Mouse (Mus musculus): ENCODE results near the gene Rnf10. TPM values are rescaled to one million over a fixed set of nuclear protein-coding genes. Genes with fewer than 3 reads are reported as not detected.

Rnf10 gene
- polyA plus RNA-seq, 1 experiment from 2014 or later, result 85.1 TPM

DNA sequence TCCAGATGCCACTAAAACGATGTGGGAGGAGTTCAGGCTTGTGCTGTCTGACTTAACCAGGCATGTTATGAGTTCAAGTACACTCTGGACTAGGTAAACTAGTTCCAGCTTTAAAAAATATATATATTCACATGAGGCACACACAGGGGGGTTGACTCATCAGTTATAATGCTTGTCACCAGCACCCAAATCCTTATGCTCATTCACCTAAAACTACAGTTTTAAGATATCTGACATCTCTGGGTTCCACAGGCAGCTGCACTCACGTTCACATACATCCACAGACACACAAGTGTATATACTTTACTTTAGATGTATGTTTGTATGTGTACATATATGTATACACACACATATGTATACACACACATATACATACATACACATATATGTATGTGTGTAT, 6.1 kb upstream of the Rnf10 start:
- H3K27me3 ChIP-seq (ENCODE audit: control insufficient read depth, insufficient read depth, low read length), result no peaks in the 10 kb centered on the region
- H3K9me3 ChIP-seq (replicated peaks; ENCODE audit: control insufficient read depth, low read length), result no peaks in the 10 kb centered on the region
- no peak overlapping the region for H3K4me3 ChIP-seq (replicated peaks; ENCODE audit: low read length)
- no peak for ATAC-seq (ENCODE audit: insufficient read depth, low FRiP score)
- no peak overlapping the region for H3K27ac ChIP-seq (ENCODE audit: low read length)
- H3K9ac ChIP-seq (ENCODE audit: low read length), result no peak overlapping the region
- no peak overlapping the region for H3K4me2 ChIP-seq (ENCODE audit: low read depth, low read length)
- H3K36me3 ChIP-seq (ENCODE audit: control insufficient read depth, insufficient read depth, low read length), result no peaks in the 10 kb centered on the region
- H3K4me1 ChIP-seq (ENCODE audit: control insufficient read depth, insufficient read depth, low read length), result peaks cover 4% of the 10 kb centered on the region
- WGBS, result 68% methylated on average over 2 of the region's 2 CpGs

DNA sequence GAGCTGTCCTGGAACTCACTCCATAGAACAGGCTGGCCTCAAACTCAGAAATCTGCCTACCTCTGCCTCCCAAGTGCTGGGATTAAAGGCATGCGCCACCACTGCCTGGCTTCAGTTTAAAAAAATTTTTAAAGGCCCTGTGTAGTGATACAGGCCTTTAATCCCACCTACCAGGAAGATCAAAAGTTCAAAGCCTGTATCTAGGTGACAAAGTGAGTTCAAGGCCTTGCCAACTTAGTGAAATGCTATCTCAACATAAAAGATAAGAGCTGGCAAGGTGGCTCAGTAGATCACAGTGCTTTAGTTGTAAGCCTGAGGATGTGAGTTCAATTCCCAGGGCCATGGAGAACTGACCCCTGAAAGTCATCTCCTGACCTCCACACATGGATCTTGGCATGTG, 5.4 kb upstream of the Rnf10 start:
- peaks cover 9% of the 10 kb centered on the region for H3K4me1 ChIP-seq (ENCODE audit: control insufficient read depth, insufficient read depth, low read length)
- no peak for ATAC-seq (ENCODE audit: insufficient read depth, low FRiP score)
- no peak overlapping the region for H3K27ac ChIP-seq (ENCODE audit: low read length)
- WGBS, result 71% methylated on average over 1 of the region's 1 CpGs
- no peak overlapping the region for H3K4me3 ChIP-seq (replicated peaks; ENCODE audit: low read length)
- no peak overlapping the region for H3K9ac ChIP-seq (ENCODE audit: low read length)
- H3K27me3 ChIP-seq (ENCODE audit: control insufficient read depth, insufficient read depth, low read length), result no peaks in the 10 kb centered on the region
- H3K9me3 ChIP-seq (replicated peaks; ENCODE audit: control insufficient read depth, low read length), result no peaks in the 10 kb centered on the region
- H3K4me2 ChIP-seq (ENCODE audit: low read depth, low read length), result no peak overlapping the region
- H3K36me3 ChIP-seq (ENCODE audit: control insufficient read depth, insufficient read depth, low read length), result no peaks in the 10 kb centered on the region

GRCm38 (mm10) chr5:115275998-115276397, 3.3 kb upstream of the Rnf10 start:
- H3K9ac ChIP-seq (ENCODE audit: low read length), result no peak overlapping the region

DNA sequence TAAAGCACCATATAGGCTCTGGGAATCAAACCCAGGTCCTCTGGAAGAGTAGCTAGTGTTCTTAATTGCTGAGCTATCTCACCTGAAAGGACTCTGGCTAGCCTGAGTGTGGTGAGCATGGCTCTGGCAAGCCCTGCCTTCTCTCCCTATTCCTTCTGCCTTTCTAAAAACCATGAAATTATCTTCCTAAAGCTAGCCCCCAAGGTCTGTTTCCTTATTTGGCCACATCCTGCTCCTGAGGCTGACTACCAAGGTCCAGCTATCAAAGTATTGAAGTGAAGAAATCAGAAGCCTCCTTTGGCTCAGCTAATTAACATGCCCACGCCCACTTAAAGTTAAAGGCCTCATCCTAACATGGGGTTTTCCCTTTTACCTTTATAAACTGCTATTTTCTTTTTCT, 2.1 kb upstream of the Rnf10 start:
- Histone ChIP-seq H3K4me2 (ENCODE audit: low read depth, low read length) (no peak overlapping the region), H3K4me1 (ENCODE audit: control insufficient read depth, insufficient read depth, low read length) (peaks cover 17% of the 10 kb centered on the region), H3K27ac (ENCODE audit: low read length) (no peak overlapping the region), H3K4me3 (replicated peaks; ENCODE audit: low read length) (no peak overlapping the region), H3K27me3 (ENCODE audit: control insufficient read depth, insufficient read depth, low read length) (no peaks in the 10 kb centered on the region), H3K9ac (ENCODE audit: low read length) (no peak overlapping the region), H3K9me3 (replicated peaks; ENCODE audit: control insufficient read depth, low read length) (no peaks in the 10 kb centered on the region), H3K36me3 (ENCODE audit: control insufficient read depth, insufficient read depth, low read length) (no peaks in the 10 kb centered on the region)
- 68% methylated on average over 1 of the region's 1 CpGs for WGBS
- ATAC-seq (ENCODE audit: insufficient read depth, low FRiP score), result no peak

More at GRCm38 (mm10) chr5:115275998-115276397, 3.3 kb upstream of the Rnf10 start:
- Histone ChIP-seq H3K27ac (ENCODE audit: low read length) (no peak overlapping the region), H3K9me3 (replicated peaks; ENCODE audit: control insufficient read depth, low read length) (no peaks in the 10 kb centered on the region), H3K27me3 (ENCODE audit: control insufficient read depth, insufficient read depth, low read length) (no peaks in the 10 kb centered on the region), H3K4me1 (ENCODE audit: control insufficient read depth, insufficient read depth, low read length) (peaks cover 9% of the 10 kb centered on the region), H3K36me3 (ENCODE audit: control insufficient read depth, insufficient read depth, low read length) (no peaks in the 10 kb centered on the region), H3K4me3 (replicated peaks; ENCODE audit: low read length) (no peak overlapping the region), H3K4me2 (ENCODE audit: low read depth, low read length) (no peak overlapping the region)
- ATAC-seq (ENCODE audit: insufficient read depth, low FRiP score), result no peak
- 37% methylated on average over 14 of the region's 14 CpGs for WGBS

GRCm38 (mm10) chr5:115274353-115274752, 1.7 kb upstream of the Rnf10 start:
- Histone ChIP-seq H3K27ac (ENCODE audit: low read length) (no peak overlapping the region), H3K4me1 (ENCODE audit: control insufficient read depth, insufficient read depth, low read length) (peaks cover 19% of the 10 kb centered on the region), H3K36me3 (ENCODE audit: control insufficient read depth, insufficient read depth, low read length) (no peaks in the 10 kb centered on the region), H3K4me2 (ENCODE audit: low read depth, low read length) (no peak overlapping the region), H3K9ac (ENCODE audit: low read length) (no peak overlapping the region), H3K4me3 (replicated peaks; ENCODE audit: low read length) (no peak overlapping the region), H3K27me3 (ENCODE audit: control insufficient read depth, insufficient read depth, low read length) (no peaks in the 10 kb centered on the region), H3K9me3 (replicated peaks; ENCODE audit: control insufficient read depth, low read length) (no peaks in the 10 kb centered on the region)
- ATAC-seq (ENCODE audit: insufficient read depth, low FRiP score), result no peak
- 60% methylated on average over 1 of the region's 1 CpGs for WGBS

- H3K9me3 ChIP-seq (replicated peaks; ENCODE audit: control insufficient read depth, low read length), result no peaks in the 10 kb centered on the region
- H3K9ac ChIP-seq (ENCODE audit: low read length), result no peak overlapping the region; the same call in 1 of the 2 replicates
- peak overlapping the region; percentile 55; the same call in 1 of the 2 replicates for H3K4me2 ChIP-seq (ENCODE audit: low read depth, low read length)
- ATAC-seq (ENCODE audit: insufficient read depth, low FRiP score), result no peak
- peaks cover 19% of the 10 kb centered on the region for H3K4me1 ChIP-seq (ENCODE audit: control insufficient read depth, insufficient read depth, low read length)
- H3K4me3 ChIP-seq (replicated peaks; ENCODE audit: low read length), result no peak overlapping the region
- H3K27ac ChIP-seq (ENCODE audit: low read length), result peak overlapping the region; percentile 77
- H3K27me3 ChIP-seq (ENCODE audit: control insufficient read depth, insufficient read depth, low read length), result no peaks in the 10 kb centered on the region
- no peaks in the 10 kb centered on the region for H3K36me3 ChIP-seq (ENCODE audit: control insufficient read depth, insufficient read depth, low read length)
- 71% methylated on average over 6 of the region's 6 CpGs for WGBS
These were observed 944 bp upstream of the Rnf10 start for GRCm38 (mm10) chr5:115273549-115274135.

DNA sequence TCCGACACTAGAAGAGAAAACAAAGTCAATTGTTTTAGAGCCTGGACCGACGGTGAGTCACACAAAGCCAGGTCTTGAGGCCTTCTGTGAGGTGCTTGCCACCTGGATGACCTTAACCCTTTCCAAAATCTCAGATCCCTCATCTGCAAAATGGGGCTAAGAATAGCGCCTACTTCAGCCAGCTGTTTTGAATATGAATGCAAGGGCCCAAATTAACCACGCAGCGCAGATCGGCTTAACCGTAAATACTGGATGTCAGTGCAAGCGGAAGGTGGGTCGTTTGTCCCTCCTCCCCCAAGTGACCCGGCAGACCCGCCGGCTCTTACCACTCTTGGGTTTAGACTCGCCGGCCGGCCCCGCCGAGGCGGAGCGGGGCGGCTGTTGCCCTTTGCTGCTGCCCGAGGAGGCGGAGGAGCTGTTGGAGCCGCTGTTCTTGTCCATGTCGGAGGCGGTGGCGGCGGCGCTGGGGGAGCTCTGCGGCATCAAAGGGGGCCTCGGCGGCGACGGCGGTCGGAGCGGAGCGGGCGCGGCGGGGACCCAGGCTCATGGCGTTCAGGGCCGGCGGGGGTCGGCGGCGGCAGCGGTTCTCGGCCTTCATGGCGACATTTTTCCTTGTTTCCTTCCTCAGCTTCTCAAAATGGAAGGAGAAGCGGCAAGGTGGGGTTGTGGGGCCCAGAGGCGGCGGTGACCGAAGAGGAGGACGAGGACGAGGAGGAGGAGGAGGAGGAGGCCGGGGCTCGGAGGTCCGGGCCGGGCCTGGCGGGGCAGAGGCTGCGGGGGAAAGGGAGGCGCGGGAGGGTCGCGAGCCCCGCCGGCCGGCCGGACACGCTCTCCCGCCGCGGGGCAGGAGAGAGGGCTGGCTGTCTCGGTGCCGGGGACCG, 527 bp downstream of the Rnf10 start:
- peak overlapping the region; percentile 85 for H3K9ac ChIP-seq (ENCODE audit: low read length)
- no peaks in the 10 kb centered on the region for H3K9me3 ChIP-seq (replicated peaks; ENCODE audit: control insufficient read depth, low read length)
- no peaks in the 10 kb centered on the region for H3K27me3 ChIP-seq (ENCODE audit: control insufficient read depth, insufficient read depth, low read length)
- H3K36me3 ChIP-seq (ENCODE audit: control insufficient read depth, insufficient read depth, low read length), result no peaks in the 10 kb centered on the region
- peak overlapping the region; percentile 73 for H3K4me3 ChIP-seq (replicated peaks; ENCODE audit: low read length)
- peak overlapping the region; percentile 78 for H3K27ac ChIP-seq (ENCODE audit: low read length)
- ATAC-seq (ENCODE audit: insufficient read depth, low FRiP score), result no peak; the same call in 1 of the 2 replicates
- WGBS, result under 1% methylated on average over 74 of the region's 77 CpGs
- peaks cover 24% of the 10 kb centered on the region for H3K4me1 ChIP-seq (ENCODE audit: control insufficient read depth, insufficient read depth, low read length)
- peak overlapping the region; percentile 74 for H3K4me2 ChIP-seq (ENCODE audit: low read depth, low read length)

DNA sequence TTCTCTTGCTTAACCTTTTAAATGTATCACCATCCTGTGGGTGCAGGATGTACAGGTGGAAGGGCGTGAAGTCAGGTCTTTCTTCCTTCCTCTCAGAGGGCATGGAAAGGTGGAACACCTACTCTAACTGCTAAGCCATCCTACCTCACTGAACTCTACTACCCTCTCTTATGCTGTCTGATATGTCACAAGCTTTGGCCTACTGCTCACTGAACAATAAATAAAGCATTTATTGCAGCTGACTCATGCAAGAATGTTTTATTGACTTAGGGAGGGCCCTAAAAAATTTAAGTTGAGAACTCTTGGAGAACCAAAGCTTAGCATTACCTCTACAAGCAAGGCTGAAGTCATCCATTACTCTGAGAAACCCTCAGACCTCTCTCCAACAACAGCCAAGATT, 2.7 kb downstream of the Rnf10 start:
- H3K27ac ChIP-seq (ENCODE audit: low read length), result no peak overlapping the region
- ATAC-seq (ENCODE audit: insufficient read depth, low FRiP score), result no peak
- no peaks in the 10 kb centered on the region for H3K36me3 ChIP-seq (ENCODE audit: control insufficient read depth, insufficient read depth, low read length)
- WGBS, result 86% methylated on average over 1 of the region's 1 CpGs
- H3K4me2 ChIP-seq (ENCODE audit: low read depth, low read length), result peak overlapping the region; percentile 74
- H3K4me1 ChIP-seq (ENCODE audit: control insufficient read depth, insufficient read depth, low read length), result peaks cover 34% of the 10 kb centered on the region
- no peaks in the 10 kb centered on the region for H3K27me3 ChIP-seq (ENCODE audit: control insufficient read depth, insufficient read depth, low read length)
- H3K9me3 ChIP-seq (replicated peaks; ENCODE audit: control insufficient read depth, low read length), result no peaks in the 10 kb centered on the region
- H3K4me3 ChIP-seq (replicated peaks; ENCODE audit: low read length), result 0 out of 2 replicates have a peak overlapping the region, but pooled peaks have one; percentile 73
- H3K9ac ChIP-seq (ENCODE audit: low read length), result peak overlapping the region; percentile 85; the same call in 1 of the 2 replicates

DNA sequence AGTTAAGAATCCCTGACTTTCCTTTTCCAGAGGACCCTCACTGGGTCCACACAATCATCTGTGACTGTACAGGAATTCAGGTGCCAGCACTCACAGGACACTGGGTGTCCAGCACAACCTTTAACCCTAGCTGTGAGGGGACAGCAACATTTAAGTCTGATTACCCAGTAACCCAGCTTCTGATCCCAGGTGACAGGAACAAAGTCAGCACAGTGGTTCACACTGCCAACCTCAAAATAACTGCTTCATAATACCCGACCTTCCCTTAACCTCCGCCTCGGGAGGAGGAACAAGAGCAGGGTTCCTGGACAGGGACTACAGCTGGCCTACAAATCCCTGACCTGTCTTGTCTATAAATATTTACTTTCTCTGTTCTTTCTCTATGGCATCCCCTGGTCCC, 4.4 kb downstream of the Rnf10 start:
- no peaks in the 10 kb centered on the region for H3K9me3 ChIP-seq (replicated peaks; ENCODE audit: control insufficient read depth, low read length)
- peak overlapping the region; percentile 17; the same call in 1 of the 2 replicates for H3K27ac ChIP-seq (ENCODE audit: low read length)
- 41% methylated on average over 3 of the region's 3 CpGs for WGBS

More for the DNA sequence above, 4.4 kb downstream of the Rnf10 start:
- Histone ChIP-seq H3K4me3 (replicated peaks; ENCODE audit: low read length) (no peak overlapping the region), H3K4me2 (ENCODE audit: low read depth, low read length) (no peak overlapping the region), H3K36me3 (ENCODE audit: control insufficient read depth, insufficient read depth, low read length) (no peaks in the 10 kb centered on the region), H3K9ac (ENCODE audit: low read length) (no peak overlapping the region), H3K4me1 (ENCODE audit: control insufficient read depth, insufficient read depth, low read length) (peaks cover 32% of the 10 kb centered on the region), H3K27me3 (ENCODE audit: control insufficient read depth, insufficient read depth, low read length) (no peaks in the 10 kb centered on the region)
- no peak for ATAC-seq (ENCODE audit: insufficient read depth, low FRiP score)
